Mouse (Mus musculus) 416B (cell line): ENCODE results near the gene Olfr978.
"Not testable (repeated sequence)": the region's sequence is repeated elsewhere in the genome, so short reads cannot be mapped to it uniquely, and the experiment has no call there.

Experiments used
- DNase-seq: peaks from one replicate; pipeline ENCODE4 v3.0.0; 2011; ENCODE audit warnings: low read depth

The Olfr978 gene

GRCm38 (mm10) chr9:39991813-39992212 is at the start of gene Olfr978:
Olfr978 (plus strand) TSS chr9:39992113.
- DNase-seq, result no peak

GRCm38 (mm10) chr9:39951946-39952345 is 40.0 kb upstream of the Olfr978 start, which contains the start of gene Olfr975:
Olfr975 (minus strand) TSS chr9:39952046.
- no peak for DNase-seq

GRCm38 (mm10) chr9:39961033-39961432 is 30.9 kb upstream of the Olfr978 start, which contains the start of gene Olfr976:
Olfr976 (minus strand) TSS chr9:39961133.
- DNase-seq, result not testable (repeated sequence)

- DNase-seq, result not testable (repeated sequence)
These were observed 15.2 kb upstream of the Olfr978 start for GRCm38 (mm10) chr9:39976581-39977145.

GRCm38 (mm10) chr9:40003365-40003764 is 11.5 kb downstream of the Olfr978 start, which contains the start of gene Olfr979:
Olfr979 (minus strand) TSS chr9:40003465.
- no peak for DNase-seq

GRCm38 (mm10) chr9:40009482-40009881 is 17.6 kb downstream of the Olfr978 start, which contains the start of gene Olfr980:
Olfr980 (minus strand) TSS chr9:40009582.
- DNase-seq, result no peak

GRCm38 (mm10) chr9:40021164-40021563 is 29.3 kb downstream of the Olfr978 start, which contains the start of gene Olfr981:
Olfr981 (plus strand) TSS chr9:40021464.
- DNase-seq, result no peak
